Mouse (Mus musculus) CH12.LX (cell line): ENCODE results near the gene Stmn1. TPM values are rescaled to one million over a fixed set of nuclear protein-coding genes. Genes with fewer than 3 reads are reported as not detected.

Source experiments
- DNase-seq: peaks from one replicate; pipeline ENCODE4 v3.0.0-alpha.2; 2013; ENCODE audit errors: extremely low read depth
- H3K27ac ChIP-seq: 2 replicates; pipeline ENCODE4 v1.5.1; 2012; ENCODE audit warnings: low read depth, mild to moderate bottlenecking, control low read depth, moderate library complexity; ENCODE audit not compliant: insufficient read depth
- H3K27me3 ChIP-seq: replicated peaks from 2 replicates; pipeline ENCODE3; 2012; ENCODE audit warnings: inconsistent platforms
- H3K36me3 ChIP-seq, 2 experiments: replicated peaks in 1 of 2; 2 replicates each; pipeline versions ENCODE3 to v1.6.1; 2012; ENCODE audit warnings: inconsistent platforms in 1 of 2, low read length in 1 of 2, mild to moderate bottlenecking in 1 of 2, mixed read lengths in 1 of 2, moderate library complexity in 1 of 2; ENCODE audit not compliant: control insufficient read depth in 1 of 2, insufficient read depth in 1 of 2
- H3K4me1 ChIP-seq, 2 experiments: 2 replicates each; pipeline ENCODE4 v1.6.1; 2012; ENCODE audit warnings: inconsistent platforms in 1 of 2, moderate library complexity in 1 of 2; ENCODE audit not compliant: insufficient read depth in 2 of 2, control insufficient read depth in 1 of 2
- H3K4me2 ChIP-seq: 2 replicates; pipeline ENCODE4 v1.6.1; 2012; ENCODE audit warnings: low read depth, mild to moderate bottlenecking, control low read depth; ENCODE audit not compliant: poor library complexity, insufficient read depth, severe bottlenecking
- H3K4me3 ChIP-seq, 3 experiments: fragments of 150-350 bp in 1 of 3; sonication (generic) in 1 of 3; replicated peaks in 1 of 3; 2 replicates each; pipeline versions ENCODE3 to v1.5.1; 2011 to 2012; ENCODE audit warnings: low read depth in 2 of 3, low read length in 2 of 3, mild to moderate bottlenecking in 2 of 3, moderate library complexity in 2 of 3, control low read depth in 1 of 3, improper control_type of control experiment in 1 of 3, inconsistent platforms in 1 of 3, mixed read lengths in 1 of 3; ENCODE audit not compliant: poor library complexity in 1 of 3
- H3K79me2 ChIP-seq: replicated peaks from 2 replicates; pipeline ENCODE4 v1.6.1; 2012; ENCODE audit warnings: mild to moderate bottlenecking, moderate library complexity; ENCODE audit not compliant: control insufficient read depth, poor library complexity, insufficient read depth, severe bottlenecking; ENCODE audit errors: extremely low read depth
- H3K9ac ChIP-seq: 2 replicates; pipeline ENCODE4 v1.6.1; 2012; ENCODE audit warnings: low read depth, mild to moderate bottlenecking, control low read depth, moderate library complexity; ENCODE audit not compliant: insufficient read depth
- H3K9me3 ChIP-seq: replicated peaks from 2 replicates; pipeline ENCODE3; 2012; ENCODE audit warnings: low read length, inconsistent platforms, mixed read lengths
- BHLHE40 ChIP-seq: IDR thresholded peaks from 2 replicates; pipeline ENCODE4 v1.6.1; 2011; ENCODE audit warnings: mild to moderate bottlenecking, low read depth, low read length, improper control_type of control experiment
- CHD1 ChIP-seq: IDR thresholded peaks from 2 replicates; pipeline ENCODE4 v1.6.1; 2012; ENCODE audit warnings: low read depth, low read length, improper control_type of control experiment, inconsistent platforms
- CHD2 ChIP-seq: IDR thresholded peaks from 2 replicates; pipeline ENCODE4 v1.6.1; 2011; ENCODE audit warnings: low read length, improper control_type of control experiment
- E2F4 ChIP-seq: IDR thresholded peaks from 2 replicates; pipeline ENCODE4 v1.6.1; 2011; ENCODE audit warnings: low read depth, low read length, improper control_type of control experiment; ENCODE audit not compliant: insufficient replicate concordance
- ELF1 ChIP-seq: IDR thresholded peaks from 2 replicates; pipeline ENCODE4 v1.6.1; 2014; ENCODE audit warnings: low read depth, mild to moderate bottlenecking, inconsistent platforms, low read length, improper control_type of control experiment
- HCFC1 ChIP-seq: IDR thresholded peaks from 2 replicates; pipeline ENCODE4 v1.6.1; 2012; ENCODE audit warnings: low read depth, mild to moderate bottlenecking, inconsistent platforms, low read length, improper control_type of control experiment
- JUN ChIP-seq: IDR thresholded peaks from 2 replicates; pipeline ENCODE4 v1.6.1; 2011; ENCODE audit warnings: low read depth, mild to moderate bottlenecking, low read length, improper control_type of control experiment, moderate library complexity; ENCODE audit not compliant: insufficient read depth
- MAFK ChIP-seq: IDR thresholded peaks from 2 replicates; pipeline ENCODE4 v1.6.1; 2011; ENCODE audit warnings: low read length, improper control_type of control experiment; ENCODE audit not compliant: insufficient replicate concordance
- MAZ ChIP-seq: IDR thresholded peaks from 2 replicates; pipeline ENCODE4 v1.6.1; 2012; ENCODE audit warnings: low read depth, mild to moderate bottlenecking, inconsistent platforms, low read length, improper control_type of control experiment, moderate library complexity
- RCOR1 ChIP-seq: conservative IDR thresholded peaks from 2 replicates; pipeline ENCODE4 v1.6.1; 2012; ENCODE audit warnings: low read depth, mild to moderate bottlenecking, inconsistent platforms, low read length, improper control_type of control experiment
- TCF12 ChIP-seq: IDR thresholded peaks from 2 replicates; pipeline ENCODE4 v1.6.1; 2014; ENCODE audit warnings: low read depth, mild to moderate bottlenecking, inconsistent platforms, low read length, improper control_type of control experiment
- ZMIZ1 ChIP-seq: IDR thresholded peaks from 2 replicates; pipeline ENCODE4 v1.6.1; 2012; ENCODE audit warnings: low read depth, mild to moderate bottlenecking, inconsistent platforms, low read length, improper control_type of control experiment
- dilution Hi-C: fragments of 300-500 bp; cut with MboI; formaldehyde crosslinking; loops from 2 replicates; pipeline ENCODE4 v1.14.3; 2020; ENCODE audit warnings: low sequenced_read_pairs; ENCODE audit not compliant: extremely low pct_unique_long_range_greater_than_20kb, extremely low pct_ligation_motif_present
- in situ Hi-C: fragments of 300-500 bp; cut with MboI; formaldehyde crosslinking; loops from 3 replicates; pipeline ENCODE4 v1.14.3; 2019; ENCODE audit warnings: low sequenced_read_pairs, low pct_ligation_motif_present, low pct_unique_long_range_greater_than_20kb, mixed read lengths
- polyA plus RNA-seq: library from polyadenylated mRNA; unstranded; fragments of >175 nt; gene quantifications from 2 replicates; pipeline ENCODE4 v1.2.1, GENCODE M21; 2012; ENCODE audit warnings: low read depth; ENCODE audit not compliant: insufficient read length
- total RNA-seq, 2 experiments: library from RNA; depleted of rRNA; stranded (reverse); fragments of 300-350 nt in 1 of 2; fragments of >200 nt in 1 of 2; gene quantifications; 2 replicates each; pipeline ENCODE4 v1.2.3; 2012 to 2014

The Stmn1 gene
- total and polyA plus RNA-seq, 3 experiments, result 31.2 to 39.4 (median 34.7) TPM

DNA sequence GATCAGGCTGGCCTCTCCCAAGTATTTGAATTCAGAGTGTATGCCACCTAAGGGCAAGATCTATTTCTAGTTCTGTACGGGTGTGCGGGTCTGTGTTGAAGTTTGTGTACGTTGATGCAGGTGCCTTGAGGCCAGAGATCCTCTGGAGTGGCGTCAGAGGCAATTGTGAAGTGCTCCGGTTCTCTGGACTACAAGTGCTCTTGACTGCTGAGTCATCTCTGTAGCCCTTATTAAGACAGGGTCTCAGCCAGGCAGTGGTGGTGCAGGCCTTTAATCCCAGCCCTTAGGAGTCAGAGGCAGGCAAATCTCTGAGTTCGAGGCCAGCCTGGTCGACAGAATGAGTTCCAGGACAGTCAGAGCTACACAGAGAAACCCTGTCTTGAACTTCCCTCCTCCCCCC, 47.5 kb downstream of the Stmn1 start:
- in situ Hi-C loops, result no loop called here
- dilution Hi-C loops, result no loop called here
- no peak overlapping the region for H3K9ac ChIP-seq
- no peak for TF ChIP-seq ELF1
- no peak for TF ChIP-seq HCFC1
- no peak for TF ChIP-seq CHD2
- TF ChIP-seq MAFK, result peak; percentile 17; the same call in 1 of the 2 replicates
- TF ChIP-seq, all 38 proteins: peak for 1
- H3K79me2 ChIP-seq, result peaks cover 37% of the 10 kb centered on the region
- no peak overlapping the region for H3K4me2 ChIP-seq
- H3K4me3 ChIP-seq, result no peak overlapping the region
- no peak overlapping the region for H3K27ac ChIP-seq
- H3K36me3 ChIP-seq, result peaks cover 0 to 40% of the 10 kb centered on the region in 2 experiments
- peaks cover 4 to 22% of the 10 kb centered on the region in 2 experiments; a peak in 3 of 4 replicates for H3K4me1 ChIP-seq
- DNase-seq, result no peak
- H3K9me3 ChIP-seq, result no peaks in the 10 kb centered on the region
- H3K27me3 ChIP-seq, result no peaks in the 10 kb centered on the region

DNA sequence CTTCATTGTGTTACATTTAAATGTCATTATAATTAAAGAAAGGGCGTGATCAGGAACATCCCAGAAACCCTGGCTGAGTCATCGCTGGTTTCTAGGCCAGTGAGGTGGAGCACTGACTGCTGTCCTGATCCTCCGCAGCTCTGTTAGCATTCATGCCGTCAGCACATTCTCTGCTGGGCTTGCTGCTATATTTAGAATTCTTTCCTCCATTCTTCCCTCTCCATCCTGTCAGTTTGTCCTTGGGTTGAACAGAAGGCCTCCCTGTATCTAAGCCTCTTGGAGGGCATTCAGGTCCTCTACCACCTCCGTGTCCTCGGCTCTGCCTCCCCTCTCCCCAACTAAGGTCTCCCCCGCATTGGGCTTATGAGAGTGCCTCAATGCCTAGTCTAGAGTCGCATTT, 48.9 kb downstream of the Stmn1 start:
- Histone ChIP-seq H3K36me3 (peaks cover 4 to 49% of the 10 kb centered on the region in 2 experiments), H3K27me3 (no peaks in the 10 kb centered on the region), H3K4me1 (peaks cover 4 to 22% of the 10 kb centered on the region in 2 experiments; a peak in 3 of 4 replicates), H3K4me3 (no peak overlapping the region), H3K9me3 (no peaks in the 10 kb centered on the region), H3K79me2 (peaks cover 35% of the 10 kb centered on the region), H3K9ac (no peak overlapping the region), H3K27ac (no peak overlapping the region), H3K4me2 (no peak overlapping the region)
- in situ Hi-C loops (no loop called here), dilution Hi-C loops (no loop called here)
- DNase-seq, result no peak
- TF ChIP-seq ELF1, result no peak

DNA sequence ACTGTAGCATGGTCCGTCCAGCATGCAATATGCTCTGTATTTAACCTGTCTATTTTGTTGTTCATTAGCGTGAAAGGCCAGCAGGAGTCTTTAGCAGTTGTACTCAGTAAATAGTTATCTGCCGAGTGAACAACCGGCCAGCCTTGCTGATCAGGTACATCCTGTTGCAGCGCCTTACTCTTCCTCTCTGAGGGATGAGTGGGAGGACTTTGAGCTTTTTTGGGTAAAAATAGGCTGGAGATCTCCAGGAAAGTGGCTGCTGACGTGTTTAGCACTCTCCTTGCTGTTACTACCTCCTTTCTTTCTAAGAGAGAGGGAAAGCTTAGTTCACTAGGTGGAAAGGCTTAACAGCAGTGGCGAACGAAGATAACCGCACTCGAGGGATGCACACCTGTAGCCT, 49.6 kb downstream of the Stmn1 start:
- Histone ChIP-seq H3K27ac (no peak overlapping the region), H3K4me2 (no peak overlapping the region)
- dilution Hi-C loops, result no loop called here

DNA sequence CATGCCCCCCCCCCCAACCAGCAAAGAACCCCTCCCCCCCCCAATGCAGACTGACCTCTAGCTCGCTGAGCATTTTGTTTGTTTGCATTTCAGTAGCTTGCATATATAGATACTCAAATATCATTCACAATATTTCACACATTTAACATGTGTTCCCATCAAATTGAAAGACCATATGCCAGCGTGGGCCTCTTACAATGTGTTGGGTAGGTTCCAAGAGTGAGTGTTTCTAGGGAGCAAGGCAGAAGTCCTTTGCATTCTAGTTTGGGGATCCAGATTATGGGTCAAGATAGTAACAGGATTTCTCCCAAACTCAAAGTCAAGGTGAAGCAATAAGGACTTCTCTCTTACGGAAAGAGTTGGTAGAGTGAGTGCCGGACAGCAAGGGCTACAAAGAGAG, 50.4 kb downstream of the Stmn1 start:
- peaks cover 28% of the 10 kb centered on the region for H3K79me2 ChIP-seq
- peaks cover 13 to 63% of the 10 kb centered on the region in 2 experiments for H3K36me3 ChIP-seq
- peaks cover 4 to 22% of the 10 kb centered on the region in 2 experiments; a peak in 3 of 4 replicates for H3K4me1 ChIP-seq
- TF ChIP-seq CHD1 (no peak), RCOR1 (no peak), CHD2 (no peak), TCF12 (no peak), BHLHE40 (no peak), E2F4 (no peak)
- H3K27me3 ChIP-seq, result no peaks in the 10 kb centered on the region
- no peak for DNase-seq
- no peak overlapping the region for H3K9ac ChIP-seq
- in situ Hi-C loops, result no loop called here
- H3K27ac ChIP-seq, result no peak overlapping the region
- no peaks in the 10 kb centered on the region for H3K9me3 ChIP-seq
- no peak overlapping the region for H3K4me2 ChIP-seq
- dilution Hi-C loops, result no loop called here
- no peak overlapping the region for H3K4me3 ChIP-seq

More for the DNA sequence above, 49.6 kb downstream of the Stmn1 start:
- peaks cover 33% of the 10 kb centered on the region for H3K79me2 ChIP-seq
- no peak overlapping the region for H3K4me3 ChIP-seq
- in situ Hi-C loops, result no loop called here
- no peak overlapping the region for H3K9ac ChIP-seq
- peaks cover 4 to 22% of the 10 kb centered on the region in 2 experiments; a peak in 3 of 4 replicates for H3K4me1 ChIP-seq
- no peaks in the 10 kb centered on the region for H3K27me3 ChIP-seq
- peaks cover 7 to 55% of the 10 kb centered on the region in 2 experiments for H3K36me3 ChIP-seq
- H3K9me3 ChIP-seq, result no peaks in the 10 kb centered on the region
- DNase-seq, result no peak
- TF ChIP-seq JUN (no peak), MAZ (no peak), E2F4 (no peak), ZMIZ1 (no peak), MAFK (no peak), TCF12 (no peak)
